Mouse (Mus musculus) liver, postnatal 0 days (tissue): ENCODE measurements around the gene Hoxc8.

Source experiments
- CTCF ChIP-seq: sonication (generic); IDR thresholded peaks from 2 replicates; pipeline ENCODE4 v1.5.1; 2016; ENCODE audit warnings: antibody characterized with exemption, low read depth
- EP300 ChIP-seq: IDR thresholded peaks from 2 replicates; pipeline ENCODE4 v1.6.1; 2016; ENCODE audit warnings: antibody characterized with exemption, low read depth, mild to moderate bottlenecking

DNA sequence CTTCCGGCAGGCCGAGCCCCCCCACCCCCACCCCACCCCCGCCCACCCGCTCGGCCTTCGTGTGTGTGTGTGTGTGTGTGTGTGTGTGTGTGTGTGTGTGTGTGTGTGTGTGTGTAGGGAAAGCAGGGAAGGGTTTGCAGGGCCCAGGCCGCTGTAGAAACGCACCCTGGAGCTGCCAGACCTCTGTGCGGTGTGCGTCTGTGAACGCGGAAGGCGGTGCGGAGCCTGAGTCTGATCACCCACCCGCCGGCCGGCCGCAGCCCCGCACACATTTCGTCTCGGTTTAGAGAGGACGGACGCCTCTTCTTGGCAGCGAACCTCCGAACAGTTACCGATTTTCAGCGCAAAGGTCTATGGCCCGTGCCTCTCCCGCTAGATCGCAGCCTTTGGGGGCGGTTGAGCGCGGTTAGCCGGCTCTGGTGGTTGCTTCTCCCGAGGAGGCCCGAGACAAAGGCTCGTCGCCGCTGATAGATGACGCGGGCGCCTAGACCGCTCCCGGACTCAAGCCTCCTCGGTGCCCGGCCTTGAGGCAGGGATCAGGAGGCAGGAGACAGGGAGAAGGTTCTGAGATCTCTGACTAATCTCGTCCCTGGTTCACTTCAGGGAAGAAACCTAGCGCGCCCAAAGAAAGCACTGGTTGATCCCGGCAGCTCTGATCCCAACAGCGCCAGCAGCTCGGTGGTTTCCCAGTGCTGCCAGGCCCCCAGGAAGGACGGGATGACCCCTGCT lies 47.5 kb upstream of the Hoxc8 start:
- TF ChIP-seq CTCF (peak; percentile 26), EP300 (no peak)
